Mouse (Mus musculus): Measurements from ENCODE around the gene Senp6. TPM values are rescaled to one million over a fixed set of nuclear protein-coding genes. Genes with fewer than 3 reads are reported as not detected.
A peak's percentile ranks its signal among the peaks of the same experiment; 100 is the strongest.
"Not testable (repeated sequence)": the region's sequence is repeated elsewhere in the genome, so short reads cannot be mapped to it uniquely, and the experiment has no call there.

Gene Senp6
- polyA plus RNA-seq, 1 experiment from 2014 or later: 64.4 TPM

GRCm38 (mm10) chr9:80070026-80070425 lies 3.3 kb downstream of the Senp6 start:
- H3K36me3 ChIP-seq (ENCODE audit: control insufficient read depth, insufficient read depth, low read length): no peaks in the 10 kb centered on the region
- WGBS: 91% methylated on average over 3 of the region's 3 CpGs
- H3K27me3 ChIP-seq (replicated peaks; ENCODE audit: control insufficient read depth, insufficient read depth, low read length): no peaks in the 10 kb centered on the region
- H3K4me1 ChIP-seq (ENCODE audit: control insufficient read depth, insufficient read depth, low read length): peaks cover 14% of the 10 kb centered on the region
- DNase-seq (ENCODE audit: low spot score): no peak
- H3K9me3 ChIP-seq (replicated peaks; ENCODE audit: control insufficient read depth, low read length): no peaks in the 10 kb centered on the region
- no peak overlapping the region for H3K4me2 ChIP-seq (ENCODE audit: low read length)
- no peak for ATAC-seq
- H3K4me3 ChIP-seq (ENCODE audit: low read depth, low read length): no peak overlapping the region
- no peak overlapping the region for H3K27ac ChIP-seq (ENCODE audit: low read depth, low read length)
- H3K9ac ChIP-seq (ENCODE audit: low read length): no peak overlapping the region

- H3K36me3 ChIP-seq (ENCODE audit: control insufficient read depth, insufficient read depth, low read length): no peaks in the 10 kb centered on the region
- H3K4me3 ChIP-seq (ENCODE audit: low read depth, low read length): no peak overlapping the region
- H3K4me2 ChIP-seq (ENCODE audit: low read length): no peak overlapping the region
- WGBS: 60% methylated on average over 3 of the region's 3 CpGs
- H3K9ac ChIP-seq (ENCODE audit: low read length): no peak overlapping the region
- DNase-seq (ENCODE audit: low spot score): no peak
- peaks cover 14% of the 10 kb centered on the region for H3K4me1 ChIP-seq (ENCODE audit: control insufficient read depth, insufficient read depth, low read length)
- H3K9me3 ChIP-seq (replicated peaks; ENCODE audit: control insufficient read depth, low read length): no peaks in the 10 kb centered on the region
- no peak for ATAC-seq
- no peak overlapping the region for H3K27ac ChIP-seq (ENCODE audit: low read depth, low read length)
- H3K27me3 ChIP-seq (replicated peaks; ENCODE audit: control insufficient read depth, insufficient read depth, low read length): no peaks in the 10 kb centered on the region
Observed at GRCm38 (mm10) chr9:80071616-80072015, 4.9 kb downstream of the Senp6 start.

- DNase-seq (ENCODE audit: low spot score): no peak
- Histone ChIP-seq H3K27me3 (replicated peaks; ENCODE audit: control insufficient read depth, insufficient read depth, low read length) (no peaks in the 10 kb centered on the region), H3K4me3 (ENCODE audit: low read depth, low read length) (no peak overlapping the region), H3K4me1 (ENCODE audit: control insufficient read depth, insufficient read depth, low read length) (peaks cover 12% of the 10 kb centered on the region), H3K9me3 (replicated peaks; ENCODE audit: control insufficient read depth, low read length) (no peaks in the 10 kb centered on the region), H3K36me3 (ENCODE audit: control insufficient read depth, insufficient read depth, low read length) (no peaks in the 10 kb centered on the region), H3K27ac (ENCODE audit: low read depth, low read length) (no peak overlapping the region), H3K9ac (ENCODE audit: low read length) (no peak overlapping the region), H3K4me2 (ENCODE audit: low read length) (no peak overlapping the region)
- ATAC-seq: no peak
- 83% methylated on average over 1 of the region's 1 CpGs for WGBS
Observed at GRCm38 (mm10) chr9:80074067-80074466, 7.4 kb downstream of the Senp6 start.

- Histone ChIP-seq H3K4me1 (ENCODE audit: control insufficient read depth, insufficient read depth, low read length) (peaks cover 11% of the 10 kb centered on the region; the same call in 1 of the 2 replicates), H3K9me3 (replicated peaks; ENCODE audit: control insufficient read depth, low read length) (no peaks in the 10 kb centered on the region), H3K27ac (ENCODE audit: low read depth, low read length) (no peak overlapping the region), H3K27me3 (replicated peaks; ENCODE audit: control insufficient read depth, insufficient read depth, low read length) (no peaks in the 10 kb centered on the region), H3K36me3 (ENCODE audit: control insufficient read depth, insufficient read depth, low read length) (no peaks in the 10 kb centered on the region), H3K9ac (ENCODE audit: low read length) (no peak overlapping the region), H3K4me3 (ENCODE audit: low read depth, low read length) (no peak overlapping the region), H3K4me2 (ENCODE audit: low read length) (no peak overlapping the region)
- DNase-seq (ENCODE audit: low spot score): no peak
- ATAC-seq: no peak
Observed at GRCm38 (mm10) chr9:80074949-80075348, 8.2 kb downstream of the Senp6 start.

GRCm38 (mm10) chr9:80080941-80081340 lies 14.2 kb downstream of the Senp6 start:
- DNase-seq (ENCODE audit: low spot score) (no peak), ATAC-seq (no peak)
- no peaks in the 10 kb centered on the region for H3K27me3 ChIP-seq (replicated peaks; ENCODE audit: control insufficient read depth, insufficient read depth, low read length)
- H3K4me2 ChIP-seq (ENCODE audit: low read length): no peak overlapping the region
- no peak overlapping the region for H3K27ac ChIP-seq (ENCODE audit: low read depth, low read length)
- H3K4me3 ChIP-seq (ENCODE audit: low read depth, low read length): no peak overlapping the region
- H3K36me3 ChIP-seq (ENCODE audit: control insufficient read depth, insufficient read depth, low read length): no peaks in the 10 kb centered on the region
- WGBS: 89% methylated on average over 1 of the region's 1 CpGs
- no peaks in the 10 kb centered on the region for H3K9me3 ChIP-seq (replicated peaks; ENCODE audit: control insufficient read depth, low read length)
- H3K9ac ChIP-seq (ENCODE audit: low read length): no peak overlapping the region
- H3K4me1 ChIP-seq (ENCODE audit: control insufficient read depth, insufficient read depth, low read length): peaks cover 7% of the 10 kb centered on the region; the same call in 1 of the 2 replicates

- Histone ChIP-seq H3K9me3 (replicated peaks; ENCODE audit: control insufficient read depth, low read length) (no peaks in the 10 kb centered on the region), H3K4me2 (ENCODE audit: low read length) (no peak overlapping the region), H3K27me3 (replicated peaks; ENCODE audit: control insufficient read depth, insufficient read depth, low read length) (no peaks in the 10 kb centered on the region), H3K4me1 (ENCODE audit: control insufficient read depth, insufficient read depth, low read length) (peaks cover 7% of the 10 kb centered on the region; the same call in 1 of the 2 replicates), H3K4me3 (ENCODE audit: low read depth, low read length) (no peak overlapping the region), H3K36me3 (ENCODE audit: control insufficient read depth, insufficient read depth, low read length) (no peaks in the 10 kb centered on the region), H3K9ac (ENCODE audit: low read length) (no peak overlapping the region), H3K27ac (ENCODE audit: low read depth, low read length) (no peak overlapping the region)
- 40% methylated on average over 10 of the region's 10 CpGs for WGBS
- peak; percentile 38; the same call in 1 of the 2 replicates for ATAC-seq
- DNase-seq (ENCODE audit: low spot score): peak; percentile 32
Observed at GRCm38 (mm10) chr9:80084429-80085092, 17.9 kb downstream of the Senp6 start.

GRCm38 (mm10) chr9:80085665-80086064 lies 19.0 kb downstream of the Senp6 start:
- peaks cover 7% of the 10 kb centered on the region; the same call in 1 of the 2 replicates for H3K4me1 ChIP-seq (ENCODE audit: control insufficient read depth, insufficient read depth, low read length)
- no peak overlapping the region for H3K9ac ChIP-seq (ENCODE audit: low read length)
- 45% methylated on average over 2 of the region's 2 CpGs for WGBS
- H3K9me3 ChIP-seq (replicated peaks; ENCODE audit: control insufficient read depth, low read length): no peaks in the 10 kb centered on the region
- ATAC-seq: no peak
- no peak overlapping the region for H3K27ac ChIP-seq (ENCODE audit: low read depth, low read length)
- no peak overlapping the region for H3K4me3 ChIP-seq (ENCODE audit: low read depth, low read length)
- no peaks in the 10 kb centered on the region for H3K27me3 ChIP-seq (replicated peaks; ENCODE audit: control insufficient read depth, insufficient read depth, low read length)
- no peak overlapping the region for H3K4me2 ChIP-seq (ENCODE audit: low read length)
- DNase-seq (ENCODE audit: low spot score): no peak
- no peaks in the 10 kb centered on the region for H3K36me3 ChIP-seq (ENCODE audit: control insufficient read depth, insufficient read depth, low read length)

GRCm38 (mm10) chr9:80086272-80086966 lies 19.7 kb downstream of the Senp6 start:
- not testable (repeated sequence) for H3K4me2 ChIP-seq (ENCODE audit: low read length); H3K9me3 ChIP-seq (replicated peaks; ENCODE audit: control insufficient read depth, low read length); H3K36me3 ChIP-seq (ENCODE audit: control insufficient read depth, insufficient read depth, low read length); H3K9ac ChIP-seq (ENCODE audit: low read length); H3K27me3 ChIP-seq (replicated peaks; ENCODE audit: control insufficient read depth, insufficient read depth, low read length); H3K27ac ChIP-seq (ENCODE audit: low read depth, low read length); ATAC-seq; H3K4me1 ChIP-seq (ENCODE audit: control insufficient read depth, insufficient read depth, low read length); DNase-seq (ENCODE audit: low spot score); H3K4me3 ChIP-seq (ENCODE audit: low read depth, low read length)
- 97% methylated on average over 5 of the region's 6 CpGs for WGBS

GRCm38 (mm10) chr9:80089409-80089808 lies 22.7 kb downstream of the Senp6 start:
- Histone ChIP-seq H3K4me3 (ENCODE audit: low read depth, low read length) (no peak overlapping the region), H3K27me3 (replicated peaks; ENCODE audit: control insufficient read depth, insufficient read depth, low read length) (no peaks in the 10 kb centered on the region), H3K9ac (ENCODE audit: low read length) (no peak overlapping the region), H3K27ac (ENCODE audit: low read depth, low read length) (no peak overlapping the region), H3K4me2 (ENCODE audit: low read length) (no peak overlapping the region), H3K4me1 (ENCODE audit: control insufficient read depth, insufficient read depth, low read length) (peaks cover 5% of the 10 kb centered on the region; the same call in 1 of the 2 replicates), H3K9me3 (replicated peaks; ENCODE audit: control insufficient read depth, low read length) (no peaks in the 10 kb centered on the region), H3K36me3 (ENCODE audit: control insufficient read depth, insufficient read depth, low read length) (peaks cover 12% of the 10 kb centered on the region)
- DNase-seq (ENCODE audit: low spot score): no peak
- no peak for ATAC-seq
- WGBS: 74% methylated on average over 3 of the region's 3 CpGs
